Mouse (Mus musculus): ENCODE measurements at regions not wholly inside any gene's neighbourhood (a gene's known extent, or its start where the extent isn't known, plus 50 kb on each side); places are given as distances from the start of the nearest gene placed in this dataset.

GRCm38 (mm10) chr15:25469185-25469845 is 55.8 kb upstream of the Basp1 start:
- no peak for TF ChIP-seq CTCF (IDR thresholded peaks at IDR 0.05; ENCODE audit: low read depth)
- no peak for TF ChIP-seq EP300 (IDR thresholded peaks at IDR 0.05; ENCODE audit: low read depth)
